Mouse (Mus musculus): ENCODE measurements around the gene Otop3. TPM values are rescaled to one million over a fixed set of nuclear protein-coding genes. Genes with fewer than 3 reads are reported as not detected.

The Otop3 gene
- polyA plus RNA-seq, 1 experiment from 2014 or later, result not detected

GRCm38 (mm10) chr11:115290919-115291318 is 43.6 kb upstream of the Otop3 start:
- H3K27ac ChIP-seq (ENCODE audit: low read depth), result no peak overlapping the region

GRCm38 (mm10) chr11:115291503-115291902 is 43.0 kb upstream of the Otop3 start:
- ATAC-seq (ENCODE audit: insufficient read depth), result no peak

More at GRCm38 (mm10) chr11:115290919-115291318, 43.6 kb upstream of the Otop3 start:
- peaks cover 9% of the 10 kb centered on the region for H3K4me1 ChIP-seq (ENCODE audit: insufficient read depth)
- H3K27me3 ChIP-seq (ENCODE audit: insufficient read depth, low read length), result no peaks in the 10 kb centered on the region
- TF ChIP-seq CTCF (IDR thresholded peaks at IDR 0.05; ENCODE audit: low read depth), result no peak
- H3K4me2 ChIP-seq, result no peak overlapping the region
- ATAC-seq (ENCODE audit: insufficient read depth) (peak; percentile 88), DNase-seq (peak; percentile 97)
- WGBS, result 33% methylated on average over 6 of the region's 6 CpGs
- no peaks in the 10 kb centered on the region for H3K9me3 ChIP-seq (ENCODE audit: low read depth, low read length)
- no peak overlapping the region for H3K9ac ChIP-seq
- no peaks in the 10 kb centered on the region for H3K36me3 ChIP-seq (ENCODE audit: insufficient read depth)
- H3K4me3 ChIP-seq (ENCODE audit: low read depth, low read length), result no peak overlapping the region

GRCm38 (mm10) chr11:115292631-115293375 is 41.7 kb upstream of the Otop3 start:
- Histone ChIP-seq H3K4me3 (ENCODE audit: low read depth, low read length) (no peak overlapping the region), H3K9ac (no peak overlapping the region), H3K36me3 (ENCODE audit: insufficient read depth) (no peaks in the 10 kb centered on the region), H3K27me3 (ENCODE audit: insufficient read depth, low read length) (peaks cover 15% of the 10 kb centered on the region), H3K27ac (ENCODE audit: low read depth) (0 out of 2 replicates have a peak overlapping the region, but pooled peaks have one; percentile 3), H3K4me2 (no peak overlapping the region), H3K9me3 (ENCODE audit: low read depth, low read length) (no peaks in the 10 kb centered on the region), H3K4me1 (ENCODE audit: insufficient read depth) (peaks cover 9% of the 10 kb centered on the region)
- no peak for TF ChIP-seq CTCF (IDR thresholded peaks at IDR 0.05; ENCODE audit: low read depth)
- no peak for DNase-seq
- ATAC-seq (ENCODE audit: insufficient read depth), result no peak
- WGBS, result 48% methylated on average over 14 of the region's 14 CpGs

More at GRCm38 (mm10) chr11:115291503-115291902, 43.0 kb upstream of the Otop3 start:
- H3K4me2 ChIP-seq, result no peak overlapping the region
- no peaks in the 10 kb centered on the region for H3K36me3 ChIP-seq (ENCODE audit: insufficient read depth)
- H3K9me3 ChIP-seq (ENCODE audit: low read depth, low read length), result no peaks in the 10 kb centered on the region
- TF ChIP-seq CTCF (IDR thresholded peaks at IDR 0.05; ENCODE audit: low read depth), result no peak
- no peak for DNase-seq
- H3K27ac ChIP-seq (ENCODE audit: low read depth), result no peak overlapping the region
- H3K9ac ChIP-seq, result no peak overlapping the region
- WGBS, result 73% methylated on average over 10 of the region's 10 CpGs
- peaks cover 3% of the 10 kb centered on the region; the same call in 1 of the 2 replicates for H3K27me3 ChIP-seq (ENCODE audit: insufficient read depth, low read length)
- H3K4me3 ChIP-seq (ENCODE audit: low read depth, low read length), result no peak overlapping the region
- H3K4me1 ChIP-seq (ENCODE audit: insufficient read depth), result peaks cover 9% of the 10 kb centered on the region

- DNase-seq, result no peak
- 84% methylated on average over 11 of the region's 11 CpGs for WGBS
Measured at GRCm38 (mm10) chr11:115295939-115296338, 38.6 kb upstream of the Otop3 start.

GRCm38 (mm10) chr11:115296471-115297210 is 37.9 kb upstream of the Otop3 start:
- no peak for TF ChIP-seq CTCF (IDR thresholded peaks at IDR 0.05; ENCODE audit: low read depth)
- Histone ChIP-seq H3K4me1 (ENCODE audit: insufficient read depth) (peaks cover 4% of the 10 kb centered on the region; the same call in 1 of the 2 replicates), H3K36me3 (ENCODE audit: insufficient read depth) (no peaks in the 10 kb centered on the region), H3K4me3 (ENCODE audit: low read depth, low read length) (peak overlapping the region; percentile 33), H3K9me3 (ENCODE audit: low read depth, low read length) (no peaks in the 10 kb centered on the region), H3K27ac (ENCODE audit: low read depth) (no peak overlapping the region), H3K27me3 (ENCODE audit: insufficient read depth, low read length) (peaks cover 26% of the 10 kb centered on the region), H3K9ac (peak overlapping the region; percentile 5; the same call in 1 of the 2 replicates), H3K4me2 (peak overlapping the region; percentile 60)
- WGBS, result 51% methylated on average over 21 of the region's 21 CpGs
- ATAC-seq (ENCODE audit: insufficient read depth) (no peak), DNase-seq (no peak)

More at GRCm38 (mm10) chr11:115295939-115296338, 38.6 kb upstream of the Otop3 start:
- H3K36me3 ChIP-seq (ENCODE audit: insufficient read depth), result no peaks in the 10 kb centered on the region
- peaks cover 26% of the 10 kb centered on the region for H3K27me3 ChIP-seq (ENCODE audit: insufficient read depth, low read length)
- H3K4me1 ChIP-seq (ENCODE audit: insufficient read depth), result peaks cover 9% of the 10 kb centered on the region
- no peak for TF ChIP-seq CTCF (IDR thresholded peaks at IDR 0.05; ENCODE audit: low read depth)
- no peak overlapping the region for H3K4me2 ChIP-seq
- no peak for ATAC-seq (ENCODE audit: insufficient read depth)
- no peak overlapping the region for H3K4me3 ChIP-seq (ENCODE audit: low read depth, low read length)
- H3K9me3 ChIP-seq (ENCODE audit: low read depth, low read length), result no peaks in the 10 kb centered on the region
- H3K27ac ChIP-seq (ENCODE audit: low read depth), result no peak overlapping the region
- H3K9ac ChIP-seq, result no peak overlapping the region

- H3K27me3 ChIP-seq (ENCODE audit: insufficient read depth, low read length), result peaks cover 26% of the 10 kb centered on the region
- peak within 1 kb of the TSS; percentile 33 for H3K4me3 ChIP-seq (ENCODE audit: low read depth, low read length)
- peaks cover 4% of the 10 kb centered on the region; the same call in 1 of the 2 replicates for H3K4me1 ChIP-seq (ENCODE audit: insufficient read depth)
- peak within 1 kb of the TSS; percentile 5 for H3K9ac ChIP-seq
- H3K9me3 ChIP-seq (ENCODE audit: low read depth, low read length), result no peaks in the 10 kb centered on the region
- WGBS, result 1% methylated on average over 44 of the region's 44 CpGs
- DNase-seq (peak; percentile 50), ATAC-seq (ENCODE audit: insufficient read depth) (peak; percentile 62)
- no peak within 1 kb of the TSS for H3K27ac ChIP-seq (ENCODE audit: low read depth)
- H3K4me2 ChIP-seq, result peak within 1 kb of the TSS; percentile 60
- peak; percentile 60 for TF ChIP-seq CTCF (IDR thresholded peaks at IDR 0.05; ENCODE audit: low read depth)
- no peaks in the 10 kb centered on the region for H3K36me3 ChIP-seq (ENCODE audit: insufficient read depth)
Measured at GRCm38 (mm10) chr11:115297214-115297826, 37.2 kb upstream of the Otop3 start, which contains the start of gene Fads6. Gene Fads6 (minus strand): TSS chr11:115297663.

Data from lung, embryonic 14.5 days (tissue).